Comparison of ENCODE assay signal across 20 mouse cellular contexts in genomic region chr17:65780970-65781369, GRCm38 (mm10).
"Had no signal": no experiment of that assay in that cellular context is flagged by ENCODE, and none has a peak within 500 bp of the region (broad histone marks: within the 10 kb centered on the region; RNA-seq: fewer than 3 reads in every experiment).

No protein-coding gene starts in this region.

- H3K36me3 ChIP-seq: heart, embryonic 15.5 days; hindbrain, embryonic 15.5 days; intestine, embryonic 15.5 days had no signal

- H3K27ac ChIP-seq: intestine, embryonic 15.5 days; layer of hippocampus, adult 2 months; left cerebral cortex, adult 2 months; limb, embryonic 12.5 days; liver, embryonic 13.5 days had no signal

- H3K9ac ChIP-seq: heart, embryonic 15.5 days; hindbrain, embryonic 15.5 days; intestine, embryonic 15.5 days; liver, embryonic 13.5 days had no signal

- H3K27me3 ChIP-seq: heart, embryonic 13.5 days; heart, embryonic 15.5 days; hindbrain, embryonic 13.5 days; hindbrain, embryonic 15.5 days; intestine, embryonic 15.5 days; limb, embryonic 12.5 days had no signal

- DNase-seq: gastrocnemius, postnatal 14 days; gastrocnemius, postnatal 36 days; heart, adult 18-20 months; heart, postnatal 14 days; heart, postnatal 36 days; kidney, adult 18-20 months; kidney, adult 8-10 months; kidney, postnatal 10 days; kidney, postnatal 25 days; kidney, postnatal 4 days; liver; liver, embryonic 13.5 days had no signal

- H3K4me3 ChIP-seq: heart, embryonic 15.5 days; hindbrain, embryonic 15.5 days; intestine, embryonic 15.5 days; layer of hippocampus, adult 2 months; left cerebral cortex, adult 2 months; limb, embryonic 12.5 days; liver, embryonic 13.5 days had no signal
